Mouse (Mus musculus): Measurements from ENCODE around the gene Gm3752. TPM values are rescaled to one million over a fixed set of nuclear protein-coding genes. Genes with fewer than 3 reads are reported as not detected.
"Not testable (repeated sequence)": the region's sequence is repeated elsewhere in the genome, so short reads cannot be mapped to it uniquely, and the experiment has no call there.

Gene Gm3752
- under 1 TPM in 1 of 2 experiments, not detected in 1; 0.52 TPM for total RNA-seq (2021)

DNA sequence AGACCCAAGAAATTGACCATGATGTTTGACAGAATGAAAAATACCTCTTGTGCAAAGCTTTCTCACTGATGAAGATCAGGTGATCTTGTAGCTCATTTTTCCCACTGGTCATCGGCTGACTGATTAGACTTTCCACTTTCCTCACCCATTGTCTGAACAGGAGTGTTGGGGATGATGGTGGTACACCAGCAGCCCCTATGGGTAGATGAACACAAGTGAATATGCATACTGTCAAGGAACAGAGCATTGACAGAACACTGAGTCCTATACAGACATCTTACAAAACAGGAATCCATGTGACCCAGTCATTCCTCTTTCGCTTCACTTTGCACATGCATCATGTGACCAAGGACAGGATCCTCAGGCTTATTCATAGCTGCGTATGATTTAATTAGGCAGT is at the start of gene Gm3752:
Gene Gm3752 (minus strand): TSS at position 101 of the 400 bp plus-strand sequence.
- DNase-seq (ENCODE audit: low spot score in 2 of 2); intact Hi-C loops (cut with DNase I): not testable (repeated sequence)

DNA sequence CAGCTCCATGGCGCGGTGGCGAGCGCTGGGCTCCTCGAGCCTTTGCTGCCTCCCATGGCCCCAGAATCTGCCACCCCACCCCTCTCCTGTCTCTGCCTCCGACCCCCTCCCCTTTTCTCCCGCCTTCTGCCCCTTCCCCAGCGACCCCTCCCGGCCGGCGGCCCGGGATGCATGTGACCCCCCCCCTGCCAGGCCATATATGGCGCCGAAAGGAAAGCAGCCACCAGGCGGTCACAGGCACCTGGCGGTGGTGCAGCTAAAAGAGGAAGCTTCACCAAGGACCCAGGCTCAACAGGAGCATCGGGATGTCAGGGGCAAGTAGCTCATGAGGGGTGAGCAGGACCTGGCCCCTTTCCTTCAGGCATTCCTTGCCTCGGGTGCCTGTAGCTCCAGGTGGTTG is 5.2 kb upstream of the Gm3752 start:
- intact Hi-C loops (cut with DNase I), result not testable (repeated sequence)
- DNase-seq (ENCODE audit: low spot score in 2 of 2), result peak in 1 of 2 experiments; percentile 2

DNA sequence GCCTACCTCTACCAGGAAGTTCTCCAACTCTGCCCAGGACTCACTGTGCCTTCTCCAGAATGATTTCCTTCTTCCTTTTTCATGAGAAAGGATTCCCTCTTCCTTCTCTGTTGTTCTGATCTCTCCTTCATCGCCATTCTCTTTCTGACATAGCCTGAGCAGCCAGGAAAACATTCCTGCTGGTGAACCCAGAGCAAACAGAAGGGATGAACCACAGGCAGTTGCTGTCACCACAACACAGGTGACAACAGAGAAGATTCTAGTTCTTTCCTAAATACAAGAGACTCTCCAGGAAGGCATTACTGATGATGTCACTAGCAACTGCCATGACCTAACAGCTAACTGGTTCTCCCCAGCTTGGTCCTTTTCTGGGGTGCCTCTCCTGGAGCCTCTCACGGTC is 32.7 kb downstream of the Gm3752 start, which contains the start of gene Gm3755:
Gene Gm3755 (minus strand): TSS at position 101 of the 400 bp plus-strand sequence.
- DNase-seq (ENCODE audit: low spot score in 2 of 2); intact Hi-C loops (cut with DNase I): not testable (repeated sequence)

DNA sequence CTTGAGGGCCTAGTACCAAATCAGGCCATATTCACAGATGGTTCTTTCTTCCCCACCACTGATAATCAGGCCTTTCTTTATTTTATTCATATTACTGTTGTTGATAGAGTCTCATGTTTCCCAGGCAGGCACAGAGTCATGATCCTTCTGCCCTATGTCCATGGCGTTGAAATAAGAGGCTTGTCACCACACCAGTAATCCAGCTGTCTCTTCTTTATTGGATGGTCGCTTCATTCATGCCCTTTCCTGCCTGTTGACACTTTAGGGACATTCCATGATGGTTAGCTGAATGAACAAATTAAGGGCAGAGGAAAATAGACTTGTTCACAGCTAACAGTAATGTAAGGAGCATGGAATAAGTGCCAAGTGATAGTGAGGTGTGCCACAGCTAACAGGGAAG is 61.1 kb downstream of the Gm3752 start:
- intact Hi-C loops (cut with DNase I); DNase-seq (ENCODE audit: low spot score in 2 of 2): not testable (repeated sequence)

Other genes starting within 250 kb of the Gm3752 start
- gene Gm3727, start 219.0 kb downstream of the Gm3752 start, total RNA-seq (2021), result not detected
- under 1 TPM; 0.41 to 0.54 TPM for gene Gm3739, start 168.7 kb downstream of the Gm3752 start, total RNA-seq (2021)
- gene Gm5797, start 151.4 kb downstream of the Gm3752 start, total RNA-seq (2021), result not detected
- not detected for gene Gm8374, start 118.6 kb downstream of the Gm3752 start, total RNA-seq (2021)
- gene Gm3755, start 32.8 kb downstream of the Gm3752 start, total RNA-seq (2021), result not detected
- 1 to 10 TPM; 3.9 to 5.5 TPM for gene Gm3558, start 84.8 kb upstream of the Gm3752 start, total RNA-seq (2021)
- not detected for gene Gm10338, start 111.8 kb upstream of the Gm3752 start, total RNA-seq (2021)
- gene Gm10128, start 160.2 kb upstream of the Gm3752 start, total RNA-seq (2021), result not detected